Mouse (Mus musculus) thymus, adult 18-20 months (tissue): ENCODE measurements around the gene Scamp3.

Source experiments
- DNase-seq, 2 experiments: peaks; one replicate each; pipeline ENCODE4 v3.0.0; 2022; ENCODE audit warnings: mixed read lengths in 2 of 2

Gene Scamp3

DNA sequence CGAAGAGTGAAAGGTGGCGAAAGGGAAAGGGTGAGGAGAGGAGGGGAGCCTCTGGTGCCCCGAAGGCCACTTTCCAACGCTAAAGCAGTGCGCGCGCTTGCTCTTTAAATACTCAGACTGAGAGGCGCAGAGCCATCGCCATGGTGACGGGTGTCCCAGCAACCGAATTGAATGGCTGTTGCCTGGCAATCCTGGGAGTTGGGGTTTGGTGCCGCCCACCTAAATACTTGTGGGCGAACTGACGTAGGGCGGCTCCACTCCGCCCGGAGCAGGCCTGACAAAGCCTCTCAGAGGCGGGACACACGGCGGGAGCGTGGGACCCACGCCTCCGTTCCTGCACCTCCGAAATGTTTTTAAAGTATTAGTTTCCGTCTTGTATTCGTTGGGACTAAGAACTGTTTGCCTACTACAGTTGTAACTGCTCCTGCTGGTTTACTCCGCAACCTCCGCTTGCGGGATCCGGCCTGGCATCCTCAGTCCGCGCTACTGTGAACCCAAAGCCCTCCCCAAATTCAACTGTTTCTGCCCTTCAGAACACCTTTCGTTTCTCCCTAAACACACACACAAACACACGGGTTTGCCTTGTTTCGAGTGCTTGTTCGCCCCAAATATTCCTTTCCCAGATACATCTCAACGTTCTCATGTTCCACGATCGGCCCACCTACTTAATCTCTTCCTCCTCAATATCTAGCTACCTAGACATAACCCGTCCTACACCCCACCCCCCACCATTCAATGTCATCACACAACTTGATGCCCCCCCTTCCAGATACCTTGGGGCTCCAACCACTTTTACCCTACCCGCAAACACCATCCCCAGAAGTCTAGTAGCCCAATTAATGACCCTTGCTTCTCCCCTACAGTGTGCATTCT is 50.3 kb downstream of the Scamp3 start:
- peak; percentile 32 to 53 for DNase-seq

DNA sequence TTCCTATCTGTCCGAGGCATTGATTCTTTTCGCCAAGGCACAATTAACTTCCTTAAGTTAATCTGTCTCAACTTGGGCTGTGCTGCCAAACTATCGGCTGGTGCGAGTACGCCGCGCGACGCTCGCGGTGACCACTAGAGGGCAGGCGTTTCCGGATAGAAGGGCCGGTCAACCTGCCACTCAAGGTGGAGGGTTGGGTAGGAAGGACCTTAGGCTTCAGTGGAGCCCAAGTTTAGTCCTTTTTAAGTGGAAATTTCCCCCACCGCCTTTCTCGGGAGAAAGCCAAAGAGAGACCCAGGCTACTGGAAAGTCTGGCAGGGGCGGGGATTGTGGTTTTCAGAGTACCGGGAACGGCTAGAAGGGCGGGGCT is 50.9 kb downstream of the Scamp3 start:
- peak; percentile 58 to 71 for DNase-seq

DNA sequence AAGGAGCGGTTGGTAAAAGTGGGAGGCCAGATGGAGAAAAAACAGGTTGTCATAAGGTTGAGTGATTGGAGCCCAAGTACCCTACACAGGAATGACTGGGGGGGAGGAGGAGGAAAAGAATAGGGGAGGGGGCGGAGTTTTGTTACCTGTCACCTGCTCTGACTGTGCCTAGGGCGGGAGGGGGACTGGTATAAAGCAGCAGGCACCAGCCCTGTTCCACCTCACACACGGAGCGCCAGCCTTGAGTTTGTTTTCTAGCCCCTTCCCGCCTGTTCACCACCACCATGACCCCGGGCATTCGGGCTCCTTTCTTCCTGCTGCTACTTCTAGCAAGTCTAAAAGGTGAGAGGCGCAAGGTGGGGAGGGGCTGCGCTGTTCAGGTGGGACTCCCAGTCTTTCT is 51.6 kb downstream of the Scamp3 start, which contains the start of gene Muc1:
Muc1 (plus strand) TSS at position 222 of the 400 bp plus-strand sequence.
- DNase-seq: no peak

DNA sequence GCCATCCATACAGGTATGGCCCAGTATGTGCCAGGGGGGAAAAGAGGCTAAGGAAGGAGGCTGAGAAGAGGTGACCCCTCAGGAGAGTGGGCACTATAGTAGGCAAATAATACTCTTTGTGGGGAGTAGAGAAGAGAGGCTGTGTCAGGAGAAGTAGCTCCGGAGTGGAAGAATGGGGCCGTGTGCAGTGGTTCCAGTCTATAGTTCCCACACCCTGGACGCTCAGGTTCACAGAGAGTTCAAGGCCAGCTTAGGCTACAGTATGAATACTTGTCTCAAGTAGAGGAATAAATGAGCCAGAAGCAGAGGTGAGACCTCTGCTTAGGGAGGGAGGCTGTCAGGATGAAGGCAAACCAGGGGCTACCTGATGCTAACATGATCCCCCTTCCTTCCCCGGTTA is 52.0 kb downstream of the Scamp3 start:
- no peak for DNase-seq

DNA sequence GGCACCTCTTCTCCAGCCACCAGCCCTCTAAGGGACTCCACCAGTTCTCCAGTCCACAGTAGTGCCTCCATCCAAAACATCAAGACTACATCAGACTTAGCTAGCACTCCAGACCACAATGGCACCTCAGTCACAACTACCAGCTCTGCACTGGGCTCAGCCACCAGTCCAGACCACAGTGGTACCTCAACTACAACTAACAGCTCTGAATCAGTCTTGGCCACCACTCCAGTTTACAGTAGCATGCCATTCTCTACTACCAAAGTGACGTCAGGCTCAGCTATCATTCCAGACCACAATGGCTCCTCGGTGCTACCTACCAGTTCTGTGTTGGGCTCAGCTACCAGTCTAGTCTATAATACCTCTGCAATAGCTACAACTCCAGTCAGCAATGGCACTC is 53.3 kb downstream of the Scamp3 start:
- no peak for DNase-seq

GRCm38 (mm10) chr3:89231345-89231744 is 54.1 kb downstream of the Scamp3 start:
- DNase-seq: no peak

DNA sequence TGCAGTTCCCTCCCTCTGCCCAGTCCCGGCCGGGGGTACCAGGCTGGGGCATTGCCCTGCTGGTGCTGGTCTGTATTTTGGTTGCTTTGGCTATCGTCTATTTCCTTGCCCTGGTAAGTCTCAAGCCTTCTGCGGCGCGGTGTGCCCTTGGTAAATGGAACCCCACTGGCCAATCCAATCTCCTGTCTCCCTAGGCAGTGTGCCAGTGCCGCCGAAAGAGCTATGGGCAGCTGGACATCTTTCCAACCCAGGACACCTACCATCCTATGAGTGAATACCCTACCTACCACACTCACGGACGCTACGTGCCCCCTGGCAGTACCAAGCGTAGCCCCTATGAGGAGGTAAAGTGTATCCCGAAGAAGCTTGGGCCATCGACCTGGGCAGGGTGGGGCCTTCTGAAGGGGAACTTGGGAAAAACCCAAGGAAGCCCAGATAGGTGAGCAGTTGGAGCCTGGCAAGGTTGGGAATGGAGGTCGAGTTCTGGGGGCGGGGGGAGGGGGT is 54.6 kb downstream of the Scamp3 start:
- DNase-seq: no peak
